Mouse (Mus musculus): ENCODE results near the gene Gm11992.

Gene Gm11992

GRCm38 (mm10) chr11:9048011-9048702 is at the start of gene Gm11992:
TSS of gene Gm11992 (plus strand) at chr11:9048594.
- DNase-seq (ENCODE audit: low spot score in 2 of 2), result peak; percentile 68 to 74

GRCm38 (mm10) chr11:9008761-9009160 is 39.6 kb upstream of the Gm11992 start:
- no peak for DNase-seq (ENCODE audit: low spot score in 2 of 2)

- DNase-seq (ENCODE audit: low spot score in 2 of 2), result no peak
These were observed 38.0 kb upstream of the Gm11992 start for GRCm38 (mm10) chr11:9010416-9010815.

GRCm38 (mm10) chr11:9010853-9011339 is 37.5 kb upstream of the Gm11992 start, which contains the start of gene Hus1:
TSS of gene Hus1 (minus strand) at chr11:9011191.
- DNase-seq (ENCODE audit: low spot score in 2 of 2), result peak; percentile 55 to 69

GRCm38 (mm10) chr11:9011348-9011747 is 37.0 kb upstream of the Gm11992 start:
- no peak for DNase-seq (ENCODE audit: low spot score in 2 of 2)

- no peak for DNase-seq (ENCODE audit: low spot score in 2 of 2)
These were observed 33.7 kb upstream of the Gm11992 start for GRCm38 (mm10) chr11:9014740-9015139.

- no peak for DNase-seq (ENCODE audit: low spot score in 2 of 2)
These were observed 29.7 kb upstream of the Gm11992 start for GRCm38 (mm10) chr11:9018491-9019267.

- DNase-seq (ENCODE audit: low spot score in 2 of 2), result no peak
These were observed 28.2 kb upstream of the Gm11992 start for GRCm38 (mm10) chr11:9020207-9020606.

GRCm38 (mm10) chr11:9024782-9025181 is 23.6 kb upstream of the Gm11992 start:
- DNase-seq (ENCODE audit: low spot score in 2 of 2), result no peak

- no peak for DNase-seq (ENCODE audit: low spot score in 2 of 2)
These were observed 23.2 kb upstream of the Gm11992 start for GRCm38 (mm10) chr11:9025211-9025610.

GRCm38 (mm10) chr11:9031530-9031929 is 16.9 kb upstream of the Gm11992 start:
- DNase-seq (ENCODE audit: low spot score in 2 of 2), result no peak

GRCm38 (mm10) chr11:9046546-9046945 is 1.8 kb upstream of the Gm11992 start:
- DNase-seq (ENCODE audit: low spot score in 2 of 2), result no peak

- DNase-seq (ENCODE audit: low spot score in 2 of 2), result no peak
These were observed 1.4 kb upstream of the Gm11992 start for GRCm38 (mm10) chr11:9047044-9047443.

GRCm38 (mm10) chr11:9048703-9049060 is 288 bp downstream of the Gm11992 start, which contains the start of gene Sun3:
TSS of gene Sun3 (minus strand) at chr11:9048991.
- DNase-seq (ENCODE audit: low spot score in 2 of 2), result no peak

GRCm38 (mm10) chr11:9050241-9050640 is 1.8 kb downstream of the Gm11992 start:
- no peak for DNase-seq (ENCODE audit: low spot score in 2 of 2)

GRCm38 (mm10) chr11:9051895-9052294 is 3.5 kb downstream of the Gm11992 start:
- DNase-seq (ENCODE audit: low spot score in 2 of 2), result no peak

- DNase-seq (ENCODE audit: low spot score in 2 of 2), result no peak
These were observed 8.5 kb downstream of the Gm11992 start for GRCm38 (mm10) chr11:9056937-9057336.

GRCm38 (mm10) chr11:9057711-9058110 is 9.3 kb downstream of the Gm11992 start:
- DNase-seq (ENCODE audit: low spot score in 2 of 2), result no peak

- no peak for DNase-seq (ENCODE audit: low spot score in 2 of 2)
These were observed 11.6 kb downstream of the Gm11992 start for GRCm38 (mm10) chr11:9060029-9060428.

- no peak for DNase-seq (ENCODE audit: low spot score in 2 of 2)
These were observed 12.1 kb downstream of the Gm11992 start for GRCm38 (mm10) chr11:9060484-9060883.

- DNase-seq (ENCODE audit: low spot score in 2 of 2), result no peak
These were observed 28.1 kb downstream of the Gm11992 start for GRCm38 (mm10) chr11:9076444-9076843.

GRCm38 (mm10) chr11:9113189-9113588 is 64.8 kb downstream of the Gm11992 start:
- DNase-seq (ENCODE audit: low spot score in 2 of 2), result no peak

Measured in frontal cortex, postnatal 14 days (tissue).